Mouse (Mus musculus) midbrain, embryonic 16.5 days (tissue): ENCODE measurements around the gene Cd8b1. TPM values are rescaled to one million over a fixed set of nuclear protein-coding genes. Genes with fewer than 3 reads are reported as not detected.

Experiments used
- ATAC-seq: fragments of 200-750 bp; cut with Nextera tagmentation; 2 replicates; pipeline ENCODE4 v1.8.0; 2017; ENCODE audit warnings: moderate TSS enrichment
- H3K27ac ChIP-seq: fragments of 300-500 bp; sonication (generic); 2 replicates; pipeline ENCODE4 v1.5.1; 2014; ENCODE audit warnings: mild to moderate bottlenecking, low read length, mixed read lengths
- H3K27me3 ChIP-seq: fragments of 300-500 bp; sonication (generic); 2 replicates; pipeline ENCODE4 v1.6.1; 2014; ENCODE audit warnings: low read depth, low read length, mixed read lengths; ENCODE audit not compliant: control insufficient read depth, insufficient read depth
- H3K36me3 ChIP-seq: fragments of 300-500 bp; sonication (generic); 2 replicates; pipeline ENCODE4 v1.6.1; 2014; ENCODE audit warnings: mild to moderate bottlenecking, low read length, moderate library complexity, mixed read lengths; ENCODE audit not compliant: control insufficient read depth, insufficient read depth
- H3K4me1 ChIP-seq: fragments of 300-500 bp; sonication (generic); 2 replicates; pipeline ENCODE4 v1.6.1; 2014; ENCODE audit warnings: mild to moderate bottlenecking, low read length, mixed read lengths; ENCODE audit not compliant: control insufficient read depth, insufficient read depth
- H3K4me2 ChIP-seq: fragments of 300-500 bp; sonication (generic); 2 replicates; pipeline ENCODE4 v1.6.1; 2014; ENCODE audit warnings: mild to moderate bottlenecking, low read length, mixed read lengths
- H3K4me3 ChIP-seq: fragments of 300-500 bp; sonication (generic); 2 replicates; pipeline ENCODE4 v1.5.1; 2014; ENCODE audit warnings: low read depth, mild to moderate bottlenecking, low read length, moderate library complexity, mixed read lengths
- H3K9ac ChIP-seq: fragments of 300-500 bp; sonication (generic); 2 replicates; pipeline ENCODE4 v1.6.1; 2014; ENCODE audit warnings: low read depth, low read length, mixed read lengths
- H3K9me3 ChIP-seq: fragments of 300-500 bp; sonication (generic); replicated peaks from 2 replicates; pipeline ENCODE4 v1.6.1; 2014; ENCODE audit warnings: mild to moderate bottlenecking, low read length, mixed read lengths; ENCODE audit not compliant: control insufficient read depth, poor library complexity, severe bottlenecking
- WGBS: fragments of 180-500 bp; shearing (Covaris S2); extraction: QIAGEN DNeasy Blood & Tissue Kit; methylation state at CpG from one replicate; pipeline ENCODE4 v1.1.7; 2014; 5-methylcytosine and 5-hydroxymethylcytosine counted together
- polyA plus RNA-seq: library from polyadenylated mRNA; unstranded; fragments of >200 nt; fragmentation: Nextera tagmentation; extraction: Ambion mirVana; gene quantifications from 2 replicates; pipeline ENCODE4 v1.2.1, GENCODE M21; 2015

Cd8b1 gene
- polyA plus RNA-seq, 1 experiment from 2014 or later, result not detected

GRCm38 (mm10) chr6:71374311-71374829, 51.8 kb downstream of the Cd8b1 start:
- Histone ChIP-seq H3K4me2 (no peak overlapping the region), H3K27me3 (no peaks in the 10 kb centered on the region), H3K4me1 (no peaks in the 10 kb centered on the region), H3K36me3 (no peaks in the 10 kb centered on the region), H3K27ac (no peak overlapping the region), H3K9me3 (no peaks in the 10 kb centered on the region), H3K4me3 (no peak overlapping the region), H3K9ac (no peak overlapping the region)
- no peak for ATAC-seq
- WGBS, result 88% methylated on average over 19 of the region's 19 CpGs

- 58% methylated on average over 2 of the region's 2 CpGs for WGBS
These were observed 52.3 kb downstream of the Cd8b1 start for GRCm38 (mm10) chr6:71374921-71375320.

GRCm38 (mm10) chr6:71376711-71377110, 54.1 kb downstream of the Cd8b1 start:
- Histone ChIP-seq H3K9ac (no peak overlapping the region), H3K36me3 (no peaks in the 10 kb centered on the region), H3K4me2 (no peak overlapping the region), H3K27ac (no peak overlapping the region), H3K4me3 (no peak overlapping the region), H3K4me1 (no peaks in the 10 kb centered on the region), H3K9me3 (no peaks in the 10 kb centered on the region), H3K27me3 (no peaks in the 10 kb centered on the region)
- 96% methylated on average over 13 of the region's 13 CpGs for WGBS
- ATAC-seq, result no peak

More at GRCm38 (mm10) chr6:71374921-71375320, 52.3 kb downstream of the Cd8b1 start:
- no peaks in the 10 kb centered on the region for H3K27me3 ChIP-seq
- H3K4me3 ChIP-seq, result no peak overlapping the region
- no peak overlapping the region for H3K4me2 ChIP-seq
- no peak overlapping the region for H3K9ac ChIP-seq
- H3K27ac ChIP-seq, result no peak overlapping the region
- H3K4me1 ChIP-seq, result no peaks in the 10 kb centered on the region
- H3K9me3 ChIP-seq, result no peaks in the 10 kb centered on the region
- no peak for ATAC-seq
- H3K36me3 ChIP-seq, result no peaks in the 10 kb centered on the region

GRCm38 (mm10) chr6:71381654-71382053, 59.1 kb downstream of the Cd8b1 start:
- H3K4me2 ChIP-seq, result no peak overlapping the region
- H3K9me3 ChIP-seq, result no peaks in the 10 kb centered on the region
- H3K27ac ChIP-seq, result no peak overlapping the region
- H3K36me3 ChIP-seq, result no peaks in the 10 kb centered on the region
- no peak overlapping the region for H3K9ac ChIP-seq
- WGBS, result 95% methylated on average over 5 of the region's 5 CpGs
- H3K27me3 ChIP-seq, result no peaks in the 10 kb centered on the region
- no peak for ATAC-seq
- no peak overlapping the region for H3K4me3 ChIP-seq
- no peaks in the 10 kb centered on the region for H3K4me1 ChIP-seq

Other genes with a start within 250 kb of the Cd8b1 start
- 3.4 and 4.0 TPM in 2 replicates for gene Thnsl2, start 178.3 kb upstream of the Cd8b1 start, polyA plus RNA-seq
- gene Fabp1, start 123.0 kb upstream of the Cd8b1 start, polyA plus RNA-seq, result not detected in 2 replicates
- 15.0 and 17.0 TPM in 2 replicates for gene Krcc1, start 51.1 kb upstream of the Cd8b1 start, polyA plus RNA-seq
- 0.39 and 0.48 TPM in 2 replicates for gene Smyd1, start 555 bp upstream of the Cd8b1 start, polyA plus RNA-seq
- not detected in 2 replicates for gene Cd8a, start 50.6 kb downstream of the Cd8b1 start, polyA plus RNA-seq
- gene Rmnd5a, start 117.8 kb downstream of the Cd8b1 start, polyA plus RNA-seq, result 7.0 and 8.1 TPM in 2 replicates
- gene Rnf103, start 171.1 kb downstream of the Cd8b1 start, polyA plus RNA-seq, result 22.0 and 23.0 TPM in 2 replicates
- 57.9 and 58.1 TPM in 2 replicates for gene Chmp3, start 221.0 kb downstream of the Cd8b1 start, polyA plus RNA-seq